Mouse (Mus musculus): ENCODE results near the gene Noa1. TPM values are rescaled to one million over a fixed set of nuclear protein-coding genes. Genes with fewer than 3 reads are reported as not detected.

Gene Noa1
- 16.1 and 28.5 TPM in 2 replicates for polyA plus RNA-seq (2015; fragmentation: Nextera tagmentation; extraction: Ambion mirVana)

GRCm38 (mm10) chr5:77309924-77310772, at the start of gene Noa1, which contains the start of gene Polr2b:
TSS of gene Noa1 (minus strand) at chr5:77310084.
TSS of gene Polr2b (plus strand) at chr5:77310147.

GRCm38 (mm10) chr5:77265081-77265670, 44.7 kb downstream of the Noa1 start, which contains the start of gene Rest:
TSS of gene Rest (plus strand) at chr5:77265491.

Small RNA genes within 50 kb of the gene (microRNA-seq; reads per million reads assigned to microRNA genes)
- not detected for gene Mir5098 (ENCODE audit: borderline replicate concordance, insufficient number of aligned reads)

Other genes starting within 250 kb of the Noa1 start
- 0.65 and 1.1 TPM in 2 replicates for gene Hopx, start 195.0 kb downstream of the Noa1 start, polyA plus RNA-seq (2015; fragmentation: Nextera tagmentation; extraction: Ambion mirVana)
- 1.7 and 2.6 TPM in 2 replicates for gene Spink2, start 98.6 kb downstream of the Noa1 start, polyA plus RNA-seq (2015; fragmentation: Nextera tagmentation; extraction: Ambion mirVana)
- gene Rest, start 44.6 kb downstream of the Noa1 start, polyA plus RNA-seq (2015; fragmentation: Nextera tagmentation; extraction: Ambion mirVana): 11.5 and 15.6 TPM in 2 replicates
- gene Polr2b, start 63 bp upstream of the Noa1 start, polyA plus RNA-seq (2015; fragmentation: Nextera tagmentation; extraction: Ambion mirVana): 35.4 and 66.9 TPM in 2 replicates
- 1,209 and 1,633 TPM in 2 replicates for gene Igfbp7, start 98.0 kb upstream of the Noa1 start, polyA plus RNA-seq (2015; fragmentation: Nextera tagmentation; extraction: Ambion mirVana)

All from adrenal gland, postnatal 0 days (tissue).